Mouse (Mus musculus) liver, adult 2 months (tissue): ENCODE results near the gene Col2a1.

Source experiments
- CTCF ChIP-seq: fragments of 200-500 bp; IDR thresholded peaks from 2 replicates; pipeline ENCODE4 v1.5.1; 2011; ENCODE audit warnings: low read depth, low read length, control low read depth
- POLR2A ChIP-seq: fragments of 200-500 bp; IDR thresholded peaks from 2 replicates; pipeline ENCODE4 v1.6.1; 2011; ENCODE audit warnings: low read length, control low read depth; ENCODE audit not compliant: insufficient read depth; ENCODE audit errors: extremely low read depth

GRCm38 (mm10) chr15:97965311-97966045 is 39.0 kb downstream of the Col2a1 start:
- TF ChIP-seq POLR2A (no peak), CTCF (no peak)
